Mouse (Mus musculus) small intestine, adult 2 months (tissue): Measurements from ENCODE around the gene Fcgr3.

Experiments
- CTCF ChIP-seq: fragments of 200-500 bp; IDR thresholded peaks from 2 replicates; pipeline ENCODE4 v1.5.1; 2012; ENCODE audit warnings: low read depth, mild to moderate bottlenecking, control low read depth, inconsistent platforms, low read length, moderate library complexity, mixed read lengths; ENCODE audit not compliant: insufficient replicate concordance, insufficient read length; ENCODE audit errors: extremely low read depth
- POLR2A ChIP-seq: fragments of 200-500 bp; IDR thresholded peaks from 2 replicates; pipeline ENCODE4 v1.6.1; 2012; ENCODE audit warnings: low read depth, mild to moderate bottlenecking, control low read depth, inconsistent platforms, low read length, moderate library complexity

GRCm38 (mm10) chr1:171061566-171061965 is 3.2 kb downstream of the Fcgr3 start:
- TF ChIP-seq POLR2A (no peak), CTCF (no peak)
